In the genomic region with DNA sequence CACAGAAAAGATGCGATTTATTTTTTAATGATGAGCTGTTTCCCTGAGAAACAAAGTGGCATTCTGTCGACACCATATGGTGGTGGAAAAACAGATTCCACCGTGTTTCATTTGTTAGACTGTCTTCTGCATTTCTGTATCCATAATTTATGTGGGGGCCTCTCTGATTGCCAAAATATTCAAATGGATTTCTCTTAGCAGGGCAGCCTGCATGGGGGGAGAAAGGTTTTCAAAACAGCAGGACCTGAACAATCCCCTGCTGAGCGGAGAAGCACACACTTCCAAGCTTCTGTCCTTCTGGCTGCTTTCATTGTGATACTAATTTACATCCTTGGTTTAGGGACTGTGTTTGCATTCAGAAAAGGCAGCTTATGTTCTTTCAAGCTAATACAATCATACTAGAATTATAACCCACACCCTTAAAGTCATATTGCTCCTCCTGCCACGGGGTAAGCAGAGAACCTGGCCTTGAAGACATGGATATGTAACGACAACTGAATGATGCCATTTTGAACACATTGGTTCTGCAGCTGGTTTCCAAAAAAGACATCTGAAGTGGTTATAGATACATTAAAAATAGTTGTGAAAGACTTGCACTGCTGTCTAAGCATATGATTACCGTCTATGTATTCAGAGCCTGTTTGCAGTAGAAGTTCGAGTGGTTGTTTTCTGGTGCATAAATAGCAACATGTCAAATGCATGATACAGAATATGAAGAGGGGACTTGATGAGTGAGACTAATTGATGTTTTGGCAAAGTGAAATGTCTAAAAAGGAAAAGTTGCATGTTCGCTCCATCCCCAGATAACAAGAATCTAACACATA, we compare ENCODE assay signal across 11 mouse cellular contexts.
A peak's percentile ranks its signal among the peaks of the same experiment; 100 is the strongest.
DNase-seq lines count a peak whose midpoint lies in the region; ATAC-seq lines count a peak whose summit lies in the region.
"Had no signal": no experiment of that assay in that cellular context is flagged by ENCODE, and none has a peak within 500 bp of the region (broad histone marks: within the 10 kb centered on the region; RNA-seq: fewer than 3 reads in every experiment).

No protein-coding gene starts in this region.

- H3K9ac ChIP-seq in hindbrain, embryonic 15.5 days, result no peak overlapping the region
- no peak overlapping the region for H3K9ac ChIP-seq in midbrain, embryonic 14.5 days (replicated peaks; ENCODE audit: low read length)
- H3K9ac ChIP-seq: limb, embryonic 12.5 days had no signal

- no peak overlapping the region for H3K4me2 ChIP-seq in hindbrain, embryonic 15.5 days
- no peak overlapping the region for H3K4me2 ChIP-seq in midbrain, embryonic 14.5 days (ENCODE audit: low read length)
- H3K4me2 ChIP-seq: limb, embryonic 12.5 days had no signal

- ATAC-seq in hindbrain, embryonic 15.5 days (ENCODE audit: low FRiP score, low read depth), result peak; percentile 61; the same call in 1 of the 2 replicates
- ATAC-seq in midbrain, embryonic 14.5 days (ENCODE audit: low FRiP score, low TSS enrichment), result peak; percentile 78

- H3K9me3 ChIP-seq in hindbrain, embryonic 15.5 days, result no peaks in the 10 kb centered on the region
- no peaks in the 10 kb centered on the region for H3K9me3 ChIP-seq in midbrain, embryonic 14.5 days (ENCODE audit: control insufficient read depth, low read length)
- H3K9me3 ChIP-seq: limb, embryonic 12.5 days had no signal

- DNase-seq in ZHBTc4 (ENCODE audit: low read depth, low spot score), result peak; percentile 6
- peak; percentile 82 for DNase-seq in cerebellum, adult 11-12 months
- peak; percentile 69 for DNase-seq in midbrain, embryonic 14.5 days
- no peak for DNase-seq in thymus, postnatal 25 days
- DNase-seq in heart, adult 18-20 months, result no peak
- no peak for DNase-seq in thymus, postnatal 10 days (ENCODE audit: low spot score in 2 of 2)
- DNase-seq: kidney, adult 18-20 months had no signal

- H3K4me3 ChIP-seq in hindbrain, embryonic 15.5 days, result no peak overlapping the region
- no peak overlapping the region for H3K4me3 ChIP-seq in midbrain, embryonic 14.5 days (replicated peaks; ENCODE audit: low read depth, low read length)
- H3K4me3 ChIP-seq: erythroblast, embryonic 14.5 days; limb, embryonic 12.5 days had no signal

- H3K27me3 ChIP-seq in hindbrain, embryonic 15.5 days, result no peaks in the 10 kb centered on the region
- H3K27me3 ChIP-seq in midbrain, embryonic 14.5 days (ENCODE audit: control insufficient read depth, insufficient read depth, low read length), result no peaks in the 10 kb centered on the region
- H3K27me3 ChIP-seq: limb, embryonic 12.5 days had no signal

- H3K36me3 ChIP-seq in hindbrain, embryonic 15.5 days, result no peaks in the 10 kb centered on the region
- no peaks in the 10 kb centered on the region for H3K36me3 ChIP-seq in midbrain, embryonic 14.5 days (ENCODE audit: control insufficient read depth, insufficient read depth, low read length)
- H3K36me3 ChIP-seq: G1E; limb, embryonic 12.5 days had no signal

- H3K4me1 ChIP-seq in hindbrain, embryonic 15.5 days (replicated peaks), result peaks cover 10% of the 10 kb centered on the region
- peaks cover 15% of the 10 kb centered on the region for H3K4me1 ChIP-seq in midbrain, embryonic 14.5 days (ENCODE audit: control insufficient read depth, insufficient read depth, low read length)
- H3K4me1 ChIP-seq: limb, embryonic 12.5 days had no signal

- peak overlapping the region; percentile 53 for H3K27ac ChIP-seq in hindbrain, embryonic 15.5 days (replicated peaks)
- peak overlapping the region; percentile 60 for H3K27ac ChIP-seq in midbrain, embryonic 14.5 days (replicated peaks; ENCODE audit: low read depth, low read length)
- H3K27ac ChIP-seq: limb, embryonic 12.5 days had no signal

- 34% methylated on average over 9 of the region's 9 CpGs for WGBS in hindbrain, embryonic 15.5 days
- WGBS in midbrain, embryonic 14.5 days, result 31% methylated on average over 9 of the region's 9 CpGs

Comparison
In these comparisons a context has a peak if more than half of its experiments do, and no peak if none do; other contexts are left out.
1. DNase-seq: peak in ZHBTc4 (single experiment), cerebellum, adult 11-12 months (single experiment) and midbrain, embryonic 14.5 days (single experiment); none in thymus, postnatal 25 days (single experiment), heart, adult 18-20 months (0 of 2) and thymus, postnatal 10 days (0 of 2).